Mouse (Mus musculus): ENCODE results near the gene Ddx23. TPM values are rescaled to one million over a fixed set of nuclear protein-coding genes. Genes with fewer than 3 reads are reported as not detected.

Gene Ddx23
- 10 to 100 TPM; 18.5 to 20.7 TPM for polyA plus RNA-seq (2017; shearing (Covaris generic))

DNA sequence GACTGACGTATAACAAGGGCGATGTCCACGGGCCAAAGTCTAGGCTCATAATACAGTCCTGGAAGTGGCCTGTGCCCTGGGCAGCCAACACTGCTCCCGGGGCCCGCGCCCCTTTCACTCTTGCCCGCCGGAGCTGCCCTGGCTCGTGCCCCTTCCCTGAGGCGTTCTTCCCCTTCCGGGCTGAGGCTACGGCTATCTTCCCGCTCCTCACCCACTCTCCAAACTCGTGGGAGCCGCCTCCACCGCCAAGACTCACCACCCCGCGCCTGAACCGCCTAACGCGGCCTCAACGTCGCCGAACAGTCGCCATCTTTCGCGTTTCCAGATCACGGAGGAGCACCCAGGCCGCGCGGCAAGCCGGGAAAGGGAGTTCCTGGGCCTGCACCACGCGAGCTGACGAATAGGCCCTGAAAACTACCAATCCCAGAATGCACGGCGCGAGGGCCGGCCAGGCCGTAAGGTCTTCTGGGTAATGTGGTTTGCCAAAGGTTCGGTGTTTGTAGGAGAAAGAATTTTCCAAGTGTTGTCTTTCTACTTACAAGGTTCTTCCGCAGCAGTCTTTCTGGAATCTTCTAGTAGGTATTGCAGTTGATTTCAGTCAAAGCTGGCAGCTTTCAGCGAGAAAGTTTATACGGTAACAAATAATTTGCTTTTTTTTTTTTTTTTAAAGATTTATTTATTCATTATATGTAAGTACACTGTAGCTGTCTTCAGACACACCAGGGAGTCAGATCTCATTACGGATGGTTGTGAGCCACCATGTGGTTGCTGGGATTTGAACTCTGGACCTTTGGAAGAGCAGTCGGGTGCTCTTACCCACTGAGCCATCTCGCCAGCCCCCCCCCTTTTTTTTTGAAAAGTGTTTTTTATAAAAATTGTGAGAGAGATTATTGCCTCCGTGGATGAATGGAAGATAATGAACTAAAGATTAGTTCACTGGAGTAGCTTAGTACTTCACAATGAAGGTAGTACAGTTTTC lies at the start of gene Ddx23:
Gene Ddx23, minus strand, starts transcription at position 328 of the 979 bp plus-strand sequence.

GRCm38 (mm10) chr15:98707766-98708372 lies 45.2 kb upstream of the Ddx23 start, which contains the start of gene Ccdc65:
Gene Ccdc65 (plus strand): TSS chr15:98708207.

DNA sequence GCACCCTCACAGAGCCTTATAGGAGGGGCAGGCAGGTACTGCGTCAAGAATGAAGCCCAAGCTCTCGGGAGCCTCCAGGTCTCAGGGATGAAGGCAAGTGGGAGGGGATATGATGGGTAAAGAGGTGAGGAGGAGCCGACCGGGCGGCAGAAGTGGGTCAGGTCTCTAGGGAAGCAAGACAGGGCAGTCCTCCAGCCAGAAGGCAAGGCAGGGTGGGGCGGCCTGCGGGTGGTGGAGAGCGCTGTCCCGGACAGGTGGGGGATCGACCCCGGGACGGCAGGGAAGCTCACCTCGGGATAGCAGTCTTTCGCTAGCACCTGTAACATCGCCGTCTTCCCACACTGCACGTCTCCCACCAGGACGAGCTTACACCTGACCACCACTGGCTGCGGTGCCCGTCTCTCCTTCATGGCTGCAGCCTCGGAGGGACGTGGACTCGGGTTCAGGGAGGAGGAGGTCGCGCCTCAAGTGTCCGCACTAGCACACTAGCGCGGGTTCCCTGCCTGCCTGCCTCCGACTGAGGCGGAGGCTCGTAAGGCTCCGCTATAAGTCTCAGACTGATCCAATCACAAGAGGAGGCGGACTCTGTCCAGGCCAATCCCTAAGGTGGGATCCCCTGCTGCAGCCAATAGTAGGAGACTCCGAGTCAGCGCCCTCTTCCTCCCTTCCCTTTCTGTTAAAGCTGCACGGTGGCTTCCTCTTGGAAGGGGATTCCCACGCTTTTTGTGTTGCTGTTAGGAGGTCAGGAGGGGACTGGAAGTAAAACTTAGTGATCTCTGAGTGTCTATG lies 14.4 kb upstream of the Ddx23 start, which contains the start of gene Rnd1:
Gene Rnd1, minus strand, starts transcription at position 522 of the 789 bp plus-strand sequence.

GRCm38 (mm10) chr15:98630540-98630939 lies 32.2 kb downstream of the Ddx23 start, which contains the start of gene Cacnb3:
Gene Cacnb3 (plus strand): TSS chr15:98630840.

GRCm38 (mm10) chr15:98609331-98610130 lies 53.2 kb downstream of the Ddx23 start, which contains the start of gene Adcy6:
Gene Adcy6 (minus strand): TSS chr15:98610076.

Other genes with a start within 250 kb of the Ddx23 start
- not detected for gene Olfr282, start 231.7 kb downstream of the Ddx23 start, polyA plus RNA-seq (2017; shearing (Covaris generic))
- gene Olfr281, start 210.3 kb downstream of the Ddx23 start, polyA plus RNA-seq (2017; shearing (Covaris generic)): under 1 TPM in 1 of 2 experiments, not detected in 1; 0.53 TPM
- gene OR5BS1P, start 193.0 kb downstream of the Ddx23 start, polyA plus RNA-seq (2017; shearing (Covaris generic)): not detected
- gene Lalba, start 180.2 kb downstream of the Ddx23 start, polyA plus RNA-seq (2017; shearing (Covaris generic)): under 1 TPM in 1 of 2 experiments, not detected in 1; 0.50 TPM
- gene Olfr279, start 170.5 kb downstream of the Ddx23 start, polyA plus RNA-seq (2017; shearing (Covaris generic)): under 1 TPM; 0.02 to 0.11 TPM
- 10 to 100 TPM; 70.4 to 98.0 TPM for gene Kansl2, start 128.6 kb downstream of the Ddx23 start, polyA plus RNA-seq (2017; shearing (Covaris generic))
- gene Ccnt1, start 92.0 kb downstream of the Ddx23 start, polyA plus RNA-seq (2017; shearing (Covaris generic)): 10 to 100 TPM; 54.4 to 55.0 TPM
- gene 4930415O20Rik, start 91.9 kb downstream of the Ddx23 start, polyA plus RNA-seq (2017; shearing (Covaris generic)): not detected
- 1 to 10 TPM; 2.2 to 7.4 TPM for gene Adcy6, start 52.8 kb downstream of the Ddx23 start, polyA plus RNA-seq (2017; shearing (Covaris generic))
- gene Cacnb3, start 32.1 kb downstream of the Ddx23 start, polyA plus RNA-seq (2017; shearing (Covaris generic)): 1 to 10 TPM in 1 of 2 experiments, under 1 TPM in 1; 0.43 to 5.3 TPM
- gene Rnd1, start 14.6 kb upstream of the Ddx23 start, polyA plus RNA-seq (2017; shearing (Covaris generic)): 1 to 10 TPM in 1 of 2 experiments, under 1 TPM in 1; 0.31 to 1.2 TPM
- under 1 TPM in 1 of 2 experiments, not detected in 1; 0.09 TPM for gene Ccdc65, start 45.3 kb upstream of the Ddx23 start, polyA plus RNA-seq (2017; shearing (Covaris generic))
- gene Fkbp11, start 65.3 kb upstream of the Ddx23 start, polyA plus RNA-seq (2017; shearing (Covaris generic)): 1 to 10 TPM in 1 of 2 experiments, under 1 TPM in 1; 0.86 to 2.3 TPM
- gene Arf3, start 100.3 kb upstream of the Ddx23 start, polyA plus RNA-seq (2017; shearing (Covaris generic)): 100 to 1,000 TPM; 104 to 127 TPM
- gene Wnt10b, start 115.3 kb upstream of the Ddx23 start, polyA plus RNA-seq (2017; shearing (Covaris generic)): under 1 TPM; 0.26 to 0.27 TPM
- gene Wnt1, start 127.0 kb upstream of the Ddx23 start, polyA plus RNA-seq (2017; shearing (Covaris generic)): under 1 TPM in 1 of 2 experiments, not detected in 1; 0.10 TPM
- gene Ddn, start 146.6 kb upstream of the Ddx23 start, polyA plus RNA-seq (2017; shearing (Covaris generic)): not detected
- 100 to 1,000 TPM; 113 to 114 TPM for gene Prkag1, start 168.6 kb upstream of the Ddx23 start, polyA plus RNA-seq (2017; shearing (Covaris generic))
- gene Kmt2d, start 208.3 kb upstream of the Ddx23 start, polyA plus RNA-seq (2017; shearing (Covaris generic)): 10 to 100 TPM; 22.6 to 25.2 TPM
- gene Rhebl1, start 231.6 kb upstream of the Ddx23 start, polyA plus RNA-seq (2017; shearing (Covaris generic)): 10 to 100 TPM; 10.6 to 13.1 TPM
- gene Dhh, start 235.6 kb upstream of the Ddx23 start, polyA plus RNA-seq (2017; shearing (Covaris generic)): under 1 TPM; 0.05 to 0.32 TPM